15 mouse cellular contexts compared by ENCODE assay signal in genomic region chr9:48688859-48689717, GRCm38 (mm10).
DNase-seq lines count a peak whose midpoint lies in the region; ATAC-seq and TF ChIP-seq lines count a peak whose summit lies in the region.
"Had no signal": no experiment of that assay in that cellular context is flagged by ENCODE, and none has a peak within 500 bp of the region (broad histone marks: within the 10 kb centered on the region; RNA-seq: fewer than 3 reads in every experiment).

No protein-coding gene starts in this region.

- in situ Hi-C loops in CH12.LX (cut with MboI; ENCODE audit: low pct_ligation_motif_present, low pct_unique_long_range_greater_than_20kb, low sequenced_read_pairs): no loop called here

- H3K4me2 ChIP-seq in CH12.LX (ENCODE audit: insufficient read depth, low read depth, poor library complexity, severe bottlenecking): no peak overlapping the region
- peak overlapping the region; percentile 60 for H3K4me2 ChIP-seq in liver, embryonic 15.5 days
- no peak overlapping the region for H3K4me2 ChIP-seq in forebrain, embryonic 13.5 days
- H3K4me2 ChIP-seq: hindbrain, embryonic 14.5 days had no signal

- H3K9ac ChIP-seq in CH12.LX (ENCODE audit: insufficient read depth, low read depth): no peak overlapping the region
- no peak overlapping the region for H3K9ac ChIP-seq in liver, embryonic 15.5 days
- H3K9ac ChIP-seq in forebrain, embryonic 13.5 days: no peak overlapping the region
- H3K9ac ChIP-seq: hindbrain, embryonic 14.5 days had no signal

- 20% methylated on average over 6 of the region's 6 CpGs for WGBS in liver, embryonic 15.5 days (ENCODE audit: insufficient replicate concordance)
- WGBS in forebrain, embryonic 13.5 days: 84% methylated on average over 6 of the region's 6 CpGs

- no peaks in the 10 kb centered on the region for H3K9me3 ChIP-seq in CH12.LX (replicated peaks; ENCODE audit: low read length)
- no peaks in the 10 kb centered on the region for H3K9me3 ChIP-seq in liver, embryonic 15.5 days (replicated peaks)
- H3K9me3 ChIP-seq in forebrain, embryonic 13.5 days (replicated peaks): no peaks in the 10 kb centered on the region
- H3K9me3 ChIP-seq: limb, embryonic 10.5 days had no signal

- no peak for TF ChIP-seq CTCF in CH12.LX (conservative IDR thresholded peaks at IDR 0.05 in 1 of 2, IDR thresholded peaks at IDR 0.05 in 1 of 2; ENCODE audit: low read depth in 2 of 2, low read length in 2 of 2)

- H3K4me3 ChIP-seq in CH12.LX (replicated peaks in 1 of 3; ENCODE audit: low read depth in 2 of 3, low read length in 2 of 3, poor library complexity in 1 of 3): no peak overlapping the region
- no peak overlapping the region for H3K4me3 ChIP-seq in liver, embryonic 15.5 days (replicated peaks)
- no peak overlapping the region for H3K4me3 ChIP-seq in forebrain, embryonic 13.5 days
- H3K4me3 ChIP-seq: erythroblast, embryonic 14.5 days; limb, embryonic 10.5 days had no signal

- no peaks in the 10 kb centered on the region for H3K27me3 ChIP-seq in CH12.LX (replicated peaks)
- H3K27me3 ChIP-seq in liver, embryonic 15.5 days: 0 out of 2 replicates have a peak, but pooled peaks cover 7% of the 10 kb centered on the region
- peaks cover 29% of the 10 kb centered on the region for H3K27me3 ChIP-seq in forebrain, embryonic 13.5 days

- no peak overlapping the region for H3K27ac ChIP-seq in CH12.LX (ENCODE audit: insufficient read depth, low read depth)
- H3K27ac ChIP-seq in liver, embryonic 15.5 days (replicated peaks): peak overlapping the region; percentile 84
- H3K27ac ChIP-seq in forebrain, embryonic 13.5 days: no peak overlapping the region
- H3K27ac ChIP-seq: hindbrain, embryonic 14.5 days had no signal

- H3K4me1 ChIP-seq in CH12.LX (ENCODE audit: control insufficient read depth in 1 of 2, insufficient read depth in 2 of 2): 0 out of 4 replicates have a peak, but pooled peaks cover 0 to 4% of the 10 kb centered on the region in 2 experiments
- peaks cover 32% of the 10 kb centered on the region for H3K4me1 ChIP-seq in liver, embryonic 15.5 days (replicated peaks)
- peaks cover 8% of the 10 kb centered on the region; the same call in 1 of the 2 replicates for H3K4me1 ChIP-seq in forebrain, embryonic 13.5 days

- peak; percentile 90 for DNase-seq in heart, adult 11 months
- DNase-seq in heart, adult 18-20 months: no peak
- DNase-seq in CH12.LX (ENCODE audit: extremely low read depth): peak; percentile 4
- no peak for DNase-seq in cerebellum, postnatal 36 days
- DNase-seq in cerebellum, postnatal 25 days: no peak
- DNase-seq: cerebellum, adult 8-10 months; gastrocnemius, postnatal 36 days; kidney, adult 2 months; kidney, postnatal 4 days had no signal

- no peak for TF ChIP-seq EP300 in CH12.LX (IDR thresholded peaks at IDR 0.05; ENCODE audit: low read length)

- no peaks in the 10 kb centered on the region for H3K79me2 ChIP-seq in CH12.LX (replicated peaks; ENCODE audit: control insufficient read depth, extremely low read depth, insufficient read depth, poor library complexity, severe bottlenecking)

- TF ChIP-seq POLR2A in CH12.LX (IDR thresholded peaks at IDR 0.05; ENCODE audit: low read depth, low read length): no peak

- TF ChIP-seq RAD21 in CH12.LX (IDR thresholded peaks at IDR 0.05; ENCODE audit: low read depth, low read length): no peak

- no peaks in the 10 kb centered on the region for H3K36me3 ChIP-seq in CH12.LX (replicated peaks in 1 of 2; ENCODE audit: control insufficient read depth in 1 of 2, insufficient read depth in 1 of 2, low read length in 1 of 2)
- no peaks in the 10 kb centered on the region for H3K36me3 ChIP-seq in liver, embryonic 15.5 days (replicated peaks)
- H3K36me3 ChIP-seq in forebrain, embryonic 13.5 days (ENCODE audit: poor library complexity, severe bottlenecking): no peaks in the 10 kb centered on the region
- H3K36me3 ChIP-seq: limb, embryonic 10.5 days had no signal

- dilution Hi-C loops in CH12.LX (cut with MboI; ENCODE audit: extremely low pct_ligation_motif_present, extremely low pct_unique_long_range_greater_than_20kb, low sequenced_read_pairs): no loop called here

- ATAC-seq in common myeloid progenitor, adult 5-6 weeks (replicated peaks; ENCODE audit: low read depth, poor library complexity, severe bottlenecking): peak; percentile 72
- peak; percentile 91 for ATAC-seq in liver, embryonic 15.5 days (ENCODE audit: insufficient read depth)
- ATAC-seq in forebrain, embryonic 13.5 days: no peak

TF ChIP-seq in CH12.LX, 34 proteins besides CTCF, POLR2A, EP300 and RAD21:
- TF ChIP-seq PAX5 (IDR thresholded peaks at IDR 0.05; ENCODE audit: low read length) (no peak), USF2 (conservative IDR thresholded peaks at IDR 0.05; ENCODE audit: low read depth, low read length) (no peak), NRF1 (IDR thresholded peaks at IDR 0.05; ENCODE audit: low read depth, low read length) (no peak), ZKSCAN1 (IDR thresholded peaks at IDR 0.05; ENCODE audit: borderline replicate concordance, low read depth, low read length) (no peak), CHD1 (IDR thresholded peaks at IDR 0.05; ENCODE audit: low read depth, low read length) (no peak), MAZ (IDR thresholded peaks at IDR 0.05; ENCODE audit: low read depth, low read length) (no peak)

Comparison
In these comparisons a context has a peak if more than half of its experiments do, and no peak if none do; other contexts are left out.
1. DNase-seq: peak in heart, adult 11 months (single experiment) and CH12.LX (single experiment); none in heart, adult 18-20 months (0 of 2), cerebellum, postnatal 36 days (0 of 2) and cerebellum, postnatal 25 days (0 of 2).